Comparison of ENCODE assay signal across 9 mouse cellular contexts in the genomic region with DNA sequence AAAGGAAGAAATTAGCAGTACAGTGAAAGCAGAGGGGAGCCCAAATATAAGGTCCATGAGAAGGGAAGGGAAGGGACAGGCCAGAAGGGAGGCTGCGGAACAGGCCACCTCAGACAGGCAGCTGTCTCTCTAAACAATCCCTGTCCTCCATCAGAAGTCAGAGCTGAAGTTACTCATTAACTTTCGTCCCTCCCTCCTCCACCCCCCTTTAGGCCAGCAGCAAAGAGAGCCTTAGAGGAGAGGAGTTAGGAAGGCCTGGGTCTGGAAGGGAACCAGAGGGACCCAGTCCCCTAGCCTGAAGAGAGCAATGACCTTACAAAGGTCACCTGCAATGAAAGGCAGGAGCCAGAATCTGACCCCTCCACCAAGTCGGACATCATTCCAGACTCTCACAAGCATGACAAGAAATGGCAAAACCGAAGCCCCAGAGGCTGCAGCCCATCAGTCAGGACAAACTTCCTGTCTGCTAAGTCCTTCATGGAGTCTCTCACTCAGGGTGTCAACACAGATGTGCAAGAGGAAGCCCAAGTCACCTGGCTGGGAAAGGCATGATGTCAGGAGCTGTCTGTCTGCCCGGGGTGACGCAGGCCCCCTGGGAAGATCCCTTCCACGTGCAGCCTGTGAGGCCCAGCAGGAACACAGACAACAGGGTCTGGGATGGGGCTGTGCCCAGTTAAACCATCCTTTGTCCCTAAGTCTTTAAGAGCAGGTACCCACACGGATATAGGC. TPM values are rescaled to one million over a fixed set of nuclear protein-coding genes. Genes with fewer than 3 reads are reported as not detected.
DNase-seq lines count a peak whose midpoint lies in the region; ATAC-seq and TF ChIP-seq lines count a peak whose summit lies in the region.
"Had no signal": no experiment of that assay in that cellular context is flagged by ENCODE, and none has a peak within 500 bp of the region (broad histone marks: within the 10 kb centered on the region; RNA-seq: fewer than 3 reads in every experiment).

No protein-coding gene starts in this region.

- WGBS in neural tube, embryonic 13.5 days = 25% methylated on average over 8 of the region's 8 CpGs
- WGBS in stomach, embryonic 16.5 days = 29% methylated on average over 8 of the region's 8 CpGs
- WGBS in forebrain, postnatal 0 days = 42% methylated on average over 8 of the region's 8 CpGs

- H3K36me3 ChIP-seq in neural tube, embryonic 13.5 days = no peaks in the 10 kb centered on the region
- no peaks in the 10 kb centered on the region for H3K36me3 ChIP-seq in stomach, embryonic 16.5 days (ENCODE audit: control insufficient read depth, insufficient read depth, low read length)
- no peaks in the 10 kb centered on the region for H3K36me3 ChIP-seq in forebrain, postnatal 0 days (ENCODE audit: insufficient read depth)

- H3K27me3 ChIP-seq in neural tube, embryonic 13.5 days = no peaks in the 10 kb centered on the region
- H3K27me3 ChIP-seq in stomach, embryonic 16.5 days (ENCODE audit: control insufficient read depth, insufficient read depth, low read length) = no peaks in the 10 kb centered on the region
- no peaks in the 10 kb centered on the region for H3K27me3 ChIP-seq in forebrain, postnatal 0 days (ENCODE audit: insufficient read depth, low read length)

- no peak for ATAC-seq in neural tube, embryonic 13.5 days (ENCODE audit: low read depth)
- peak; percentile 51; the same call in 1 of the 2 replicates for ATAC-seq in stomach, embryonic 16.5 days (ENCODE audit: insufficient read depth, low FRiP score)
- ATAC-seq in forebrain, postnatal 0 days = no peak

- no peak for TF ChIP-seq CTCF in forebrain, postnatal 0 days (IDR thresholded peaks at IDR 0.05; ENCODE audit: low read depth)

- H3K4me3 ChIP-seq in neural tube, embryonic 13.5 days = no peak overlapping the region
- no peak overlapping the region for H3K4me3 ChIP-seq in stomach, embryonic 16.5 days (replicated peaks; ENCODE audit: low read length)
- H3K4me3 ChIP-seq in forebrain, postnatal 0 days (ENCODE audit: low read depth, low read length) = no peak overlapping the region

- peaks cover 42% of the 10 kb centered on the region for H3K4me1 ChIP-seq in neural tube, embryonic 13.5 days (replicated peaks)
- H3K4me1 ChIP-seq in stomach, embryonic 16.5 days (ENCODE audit: control insufficient read depth, insufficient read depth, low read length) = peaks cover 39% of the 10 kb centered on the region
- H3K4me1 ChIP-seq in forebrain, postnatal 0 days (ENCODE audit: insufficient read depth) = no peaks in the 10 kb centered on the region; the same call in 1 of the 2 replicates

- peak; percentile 36 to 46 for DNase-seq in adrenal gland, adult (ENCODE audit: inconsistent age in 2 of 2, low spot score in 1 of 2)
- no peak for DNase-seq in adrenal gland, adult 8-10 months
- DNase-seq in neural tube, embryonic 10.5 days (ENCODE audit: extremely low spot score, low spot score) = no peak
- DNase-seq in kidney, postnatal 4 days = peak; percentile 44 to 69
- DNase-seq in forebrain, postnatal 0 days = no peak
- DNase-seq in cerebellum, adult 11-12 months = no peak
- DNase-seq: spleen, adult 18-20 months had no signal

- no peak overlapping the region for H3K9ac ChIP-seq in neural tube, embryonic 13.5 days
- peak overlapping the region; percentile 50 for H3K9ac ChIP-seq in stomach, embryonic 16.5 days (ENCODE audit: low read length)
- H3K9ac ChIP-seq in forebrain, postnatal 0 days = no peak overlapping the region

- H3K27ac ChIP-seq in neural tube, embryonic 13.5 days (replicated peaks) = 0 out of 2 replicates have a peak overlapping the region, but pooled peaks have one; percentile 38
- H3K27ac ChIP-seq in stomach, embryonic 16.5 days (ENCODE audit: low read length) = peak overlapping the region; percentile 82
- H3K27ac ChIP-seq in forebrain, postnatal 0 days (ENCODE audit: low read depth, low read length) = no peak overlapping the region

- no peak overlapping the region for H3K4me2 ChIP-seq in neural tube, embryonic 13.5 days
- no peak overlapping the region for H3K4me2 ChIP-seq in stomach, embryonic 16.5 days (ENCODE audit: low read depth, low read length)
- H3K4me2 ChIP-seq in forebrain, postnatal 0 days (ENCODE audit: low read depth) = no peak overlapping the region

- no peaks in the 10 kb centered on the region for H3K9me3 ChIP-seq in neural tube, embryonic 13.5 days
- H3K9me3 ChIP-seq in stomach, embryonic 16.5 days (replicated peaks; ENCODE audit: control insufficient read depth, low read length) = no peaks in the 10 kb centered on the region
- H3K9me3 ChIP-seq in forebrain, postnatal 0 days (ENCODE audit: low read length) = no peaks in the 10 kb centered on the region

RNA-seq across cellular contexts. Expression of a gene that starts 9.0 kb away (rescaled TPM):
- total RNA-seq in adrenal gland, adult 8-10 months (2022) = 10 to 100 TPM; 47.8 to 65.5 (median 52.4) TPM
- polyA plus RNA-seq in neural tube, embryonic 13.5 days (2015; fragmentation: Nextera tagmentation; extraction: Ambion mirVana) = 38.5 and 43.5 TPM in 2 replicates
- polyA plus RNA-seq in stomach, embryonic 16.5 days (2015; fragmentation: Nextera tagmentation; extraction: Ambion mirVana) = 177 and 178 TPM in 2 replicates
- 140 and 150 TPM in 2 replicates for total RNA-seq in forebrain, postnatal 0 days (2014; rRNA removed)
- polyA plus RNA-seq in forebrain, postnatal 0 days (2015; fragmentation: Nextera tagmentation; extraction: Ambion mirVana) = 52.7 and 63.9 TPM in 2 replicates

Comparison
In these comparisons a context has a peak if more than half of its experiments do, and no peak if none do; other contexts are left out.
1. DNase-seq: peak in adrenal gland, adult (2 of 2) and kidney, postnatal 4 days (2 of 2); none in adrenal gland, adult 8-10 months (single experiment), neural tube, embryonic 10.5 days (single experiment), forebrain, postnatal 0 days (single experiment) and cerebellum, adult 11-12 months (single experiment).